Mouse (Mus musculus): Measurements from ENCODE around the gene Fastkd3. TPM values are rescaled to one million over a fixed set of nuclear protein-coding genes. Genes with fewer than 3 reads are reported as not detected.

Gene Fastkd3
- total and polyA plus RNA-seq, 3 experiments, result 18.8 to 21.5 TPM; not detected in 1

DNA sequence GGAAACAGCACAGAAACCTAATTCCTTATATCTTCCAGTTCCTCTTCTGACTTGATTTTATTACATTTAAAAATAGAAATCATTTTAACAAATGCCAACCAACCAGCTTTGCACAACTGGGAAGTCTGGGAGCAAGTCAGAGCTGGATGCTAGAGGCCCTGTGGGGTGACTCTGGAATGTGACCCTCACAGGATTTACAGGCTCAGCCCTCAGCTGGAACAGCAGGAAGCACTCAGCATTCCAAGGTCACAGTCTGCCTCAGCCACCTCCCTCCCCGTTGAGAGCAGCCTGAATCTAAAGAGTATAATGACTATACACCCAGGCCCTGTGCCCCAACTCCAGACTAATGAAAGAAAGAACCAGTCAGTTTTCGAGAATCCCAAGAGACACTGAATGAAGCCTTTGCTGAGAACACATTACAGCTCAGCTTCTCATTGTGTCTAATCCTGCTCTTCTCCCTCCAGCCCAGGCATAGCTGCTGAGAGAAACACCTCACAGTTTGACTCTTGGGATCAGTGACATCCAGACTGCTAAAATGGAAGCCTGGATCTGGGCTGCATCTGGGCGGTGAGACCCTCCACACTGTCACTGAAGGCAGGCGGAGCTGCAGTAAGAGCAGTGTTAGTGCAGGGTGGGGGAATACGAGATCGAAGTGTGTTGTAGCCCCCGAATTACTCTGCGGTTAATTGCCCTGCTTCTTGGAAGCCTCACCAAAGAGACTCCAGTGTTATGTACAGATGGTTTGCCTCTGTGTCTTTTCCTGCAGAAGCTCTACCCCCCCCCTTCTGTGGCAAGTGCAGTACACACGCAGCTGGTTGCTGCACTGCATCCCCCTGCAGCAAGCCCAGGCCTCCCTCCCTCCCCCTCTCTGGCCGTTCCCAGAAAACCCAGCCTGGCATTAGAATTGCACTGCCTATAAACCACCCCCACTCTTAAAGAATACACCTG lies 8.8 kb upstream of the Fastkd3 start:
- no peaks in the 10 kb centered on the region for H3K4me1 ChIP-seq (ENCODE audit: control insufficient read depth in 1 of 2, insufficient read depth in 2 of 2, low read length in 2 of 2)
- no peak overlapping the region for H3K27ac ChIP-seq (ENCODE audit: control insufficient read depth, low read depth, low read length)
- no peak for DNase-seq (ENCODE audit: low read depth, low spot score)
- no peaks in the 10 kb centered on the region for H3K79me2 ChIP-seq (ENCODE audit: control insufficient read depth, insufficient read depth, low read length, poor library complexity)
- TF ChIP-seq E2F4 (IDR thresholded peaks at IDR 0.05; ENCODE audit: borderline replicate concordance, low read depth, low read length), result no peak
- TF ChIP-seq POLR2A (IDR thresholded peaks at IDR 0.05; ENCODE audit: control insufficient read depth in 1 of 2, insufficient read depth in 1 of 2, low read depth in 1 of 2, low read length in 2 of 2, poor library complexity in 1 of 2), result no peak
- no peak for TF ChIP-seq UBTF (IDR thresholded peaks at IDR 0.05; ENCODE audit: borderline replicate concordance, insufficient read depth, low read depth, low read length)
- TF ChIP-seq KAT2A (conservative IDR thresholded peaks at IDR 0.05; ENCODE audit: low read depth, low read length), result no peak
- TF ChIP-seq ZMIZ1 (IDR thresholded peaks at IDR 0.05; ENCODE audit: low read depth, low read length), result no peak
- no peak for TF ChIP-seq ZNF384 (IDR thresholded peaks at IDR 0.05; ENCODE audit: low read depth, low read length)
- TF ChIP-seq POLR2AphosphoS2 (IDR thresholded peaks at IDR 0.05; ENCODE audit: low read length), result no peak
- TF ChIP-seq GABPA (IDR thresholded peaks at IDR 0.05; ENCODE audit: low read depth, low read length), result no peak
- TF ChIP-seq ZKSCAN1 (IDR thresholded peaks at IDR 0.05; ENCODE audit: low read depth, low read length), result no peak
- TF ChIP-seq RAD21 (IDR thresholded peaks at IDR 0.05; ENCODE audit: low read depth, low read length), result no peak
- H3K4me3 ChIP-seq (ENCODE audit: control insufficient read depth in 1 of 2, insufficient read depth in 1 of 2, low read depth in 2 of 2, low read length in 2 of 2), result no peak overlapping the region
- peaks cover 0 to 4% of the 10 kb centered on the region in 2 experiments; a peak in 1 of 4 replicates for H3K36me3 ChIP-seq (ENCODE audit: control insufficient read depth in 1 of 2, insufficient read depth in 2 of 2, low read length in 2 of 2)
- no peaks in the 10 kb centered on the region for H3K9me3 ChIP-seq (replicated peaks; ENCODE audit: insufficient read depth, low read length)
- no peaks in the 10 kb centered on the region for H3K27me3 ChIP-seq (ENCODE audit: control insufficient read depth in 1 of 2, insufficient read depth in 2 of 2, low read length in 2 of 2)
- no peak overlapping the region for H3K9ac ChIP-seq (ENCODE audit: control insufficient read depth, low read depth, low read length, poor library complexity, severe bottlenecking)

DNA sequence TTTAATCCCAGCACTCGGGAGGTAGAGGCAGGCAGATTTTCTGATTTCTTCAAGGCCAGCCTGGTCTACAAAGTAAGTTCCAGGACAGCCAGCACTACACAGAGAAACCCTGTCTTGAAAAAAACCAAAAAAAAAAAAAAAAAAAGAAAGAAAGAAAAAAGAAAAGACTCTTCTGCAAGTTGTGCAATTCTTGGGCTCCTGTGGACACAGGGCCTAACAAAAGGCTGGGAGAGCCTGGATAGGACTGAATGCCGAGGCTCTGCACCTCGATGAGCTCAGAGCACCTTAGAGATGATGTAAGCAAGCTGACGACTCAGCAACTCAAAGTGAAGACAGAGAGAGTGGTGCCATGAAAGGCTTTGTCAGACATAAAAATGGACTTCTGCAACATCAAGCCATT lies 7.6 kb upstream of the Fastkd3 start:
- Histone ChIP-seq H3K9ac (ENCODE audit: control insufficient read depth, low read depth, low read length, poor library complexity, severe bottlenecking) (no peak overlapping the region), H3K9me3 (replicated peaks; ENCODE audit: insufficient read depth, low read length) (no peaks in the 10 kb centered on the region), H3K4me3 (ENCODE audit: control insufficient read depth in 1 of 2, insufficient read depth in 1 of 2, low read depth in 2 of 2, low read length in 2 of 2) (no peak overlapping the region), H3K27me3 (ENCODE audit: control insufficient read depth in 1 of 2, insufficient read depth in 2 of 2, low read length in 2 of 2) (no peaks in the 10 kb centered on the region), H3K36me3 (ENCODE audit: control insufficient read depth in 1 of 2, insufficient read depth in 2 of 2, low read length in 2 of 2) (peaks cover 0 to 4% of the 10 kb centered on the region in 2 experiments; a peak in 1 of 4 replicates), H3K27ac (ENCODE audit: control insufficient read depth, low read depth, low read length) (no peak overlapping the region), H3K4me1 (ENCODE audit: control insufficient read depth in 1 of 2, insufficient read depth in 2 of 2, low read length in 2 of 2) (no peaks in the 10 kb centered on the region), H3K79me2 (ENCODE audit: control insufficient read depth, insufficient read depth, low read length, poor library complexity) (no peaks in the 10 kb centered on the region)
- TF ChIP-seq NRF1 (IDR thresholded peaks at IDR 0.05; ENCODE audit: insufficient read depth, low read depth, low read length, poor library complexity, severe bottlenecking), result no peak
- TF ChIP-seq ELF1 (IDR thresholded peaks at IDR 0.05; ENCODE audit: low read depth, low read length), result no peak
- no peak for TF ChIP-seq SMC3 (IDR thresholded peaks at IDR 0.05; ENCODE audit: low read depth, low read length)
- no peak for TF ChIP-seq GATA1 (IDR thresholded peaks at IDR 0.05; ENCODE audit: low read depth, low read length)
- TF ChIP-seq POLR2A (IDR thresholded peaks at IDR 0.05; ENCODE audit: control insufficient read depth in 1 of 2, insufficient read depth in 1 of 2, low read depth in 1 of 2, low read length in 2 of 2, poor library complexity in 1 of 2), result no peak
- no peak for TF ChIP-seq CHD2 (IDR thresholded peaks at IDR 0.05; ENCODE audit: low read length)
- TF ChIP-seq POLR2AphosphoS2 (IDR thresholded peaks at IDR 0.05; ENCODE audit: low read length), result no peak
- TF ChIP-seq MEF2A (IDR thresholded peaks at IDR 0.05; ENCODE audit: extremely low read depth, insufficient replicate concordance, low read depth, low read length, poor library complexity, severe bottlenecking), result no peak
- no peak for TF ChIP-seq MXI1 (IDR thresholded peaks at IDR 0.05; ENCODE audit: low read depth, low read length)
- DNase-seq (ENCODE audit: low read depth, low spot score), result no peak

Data from MEL (cell line).